Mouse (Mus musculus): ENCODE measurements around the gene Htr2b. TPM values are rescaled to one million over a fixed set of nuclear protein-coding genes. Genes with fewer than 3 reads are reported as not detected.

The Htr2b gene
- total and polyA plus RNA-seq, 3 experiments, result 0.47 TPM; not detected in 2

GRCm38 (mm10) chr1:86126036-86126435 lies 14.3 kb upstream of the Htr2b start:
- dilution Hi-C loops (cut with MboI; ENCODE audit: extremely low pct_ligation_motif_present, extremely low pct_unique_long_range_greater_than_20kb, low sequenced_read_pairs) (no loop called here), in situ Hi-C loops (cut with MboI; ENCODE audit: low pct_ligation_motif_present, low pct_unique_long_range_greater_than_20kb, low sequenced_read_pairs) (no loop called here)
- no peaks in the 10 kb centered on the region for H3K4me1 ChIP-seq (ENCODE audit: control insufficient read depth in 1 of 2, insufficient read depth in 2 of 2)
- no peaks in the 10 kb centered on the region for H3K27me3 ChIP-seq (replicated peaks)
- no peak for DNase-seq (ENCODE audit: extremely low read depth)
- H3K4me3 ChIP-seq (replicated peaks in 1 of 3; ENCODE audit: low read depth in 2 of 3, low read length in 2 of 3, poor library complexity in 1 of 3), result no peak overlapping the region
- no peak overlapping the region for H3K9ac ChIP-seq (ENCODE audit: insufficient read depth, low read depth)
- H3K4me2 ChIP-seq (ENCODE audit: insufficient read depth, low read depth, poor library complexity, severe bottlenecking), result no peak overlapping the region
- H3K79me2 ChIP-seq (replicated peaks; ENCODE audit: control insufficient read depth, extremely low read depth, insufficient read depth, poor library complexity, severe bottlenecking), result no peaks in the 10 kb centered on the region
- no peak overlapping the region; the same call in 1 of the 2 replicates for H3K27ac ChIP-seq (ENCODE audit: insufficient read depth, low read depth)
- no peak for TF ChIP-seq IRF4 (IDR thresholded peaks at IDR 0.05; ENCODE audit: low read depth, low read length)
- no peak for TF ChIP-seq SIN3A (IDR thresholded peaks at IDR 0.05; ENCODE audit: low read length)
- no peak for TF ChIP-seq ELF1 (IDR thresholded peaks at IDR 0.05; ENCODE audit: low read depth, low read length)
- no peak for TF ChIP-seq GABPA (IDR thresholded peaks at IDR 0.05; ENCODE audit: insufficient replicate concordance, low read depth, low read length)
- TF ChIP-seq ZC3H11A (IDR thresholded peaks at IDR 0.05; ENCODE audit: low read depth, low read length), result no peak
- no peak for TF ChIP-seq CTCF (conservative IDR thresholded peaks at IDR 0.05 in 1 of 2, IDR thresholded peaks at IDR 0.05 in 1 of 2; ENCODE audit: low read depth in 2 of 2, low read length in 2 of 2)
- no peak for TF ChIP-seq MAX (IDR thresholded peaks at IDR 0.05; ENCODE audit: low read length)
- no peak for TF ChIP-seq EP300 (IDR thresholded peaks at IDR 0.05; ENCODE audit: low read length)
- no peak for TF ChIP-seq HCFC1 (IDR thresholded peaks at IDR 0.05; ENCODE audit: low read depth, low read length)
- TF ChIP-seq JUN (IDR thresholded peaks at IDR 0.05; ENCODE audit: insufficient read depth, low read depth, low read length), result no peak
- no peak for TF ChIP-seq ETS1 (conservative IDR thresholded peaks at IDR 0.05; ENCODE audit: low read depth, low read length)
- no peak for TF ChIP-seq MXI1 (IDR thresholded peaks at IDR 0.05; ENCODE audit: low read depth, low read length)
- no peak for TF ChIP-seq NELFE (IDR thresholded peaks at IDR 0.05; ENCODE audit: low read depth, low read length)
- TF ChIP-seq TCF12 (IDR thresholded peaks at IDR 0.05; ENCODE audit: low read depth, low read length), result no peak
- no peak for TF ChIP-seq TBP (conservative IDR thresholded peaks at IDR 0.05; ENCODE audit: low read depth, low read length)
- TF ChIP-seq NRF1 (IDR thresholded peaks at IDR 0.05; ENCODE audit: low read depth, low read length), result no peak
- TF ChIP-seq PAX5 (IDR thresholded peaks at IDR 0.05; ENCODE audit: low read length), result no peak
- no peak for TF ChIP-seq ZKSCAN1 (IDR thresholded peaks at IDR 0.05; ENCODE audit: borderline replicate concordance, low read depth, low read length)
- no peak for TF ChIP-seq SMC3 (IDR thresholded peaks at IDR 0.05; ENCODE audit: low read depth, low read length)
- TF ChIP-seq MYC (IDR thresholded peaks at IDR 0.05; ENCODE audit: low read depth, low read length), result no peak
- no peaks in the 10 kb centered on the region for H3K9me3 ChIP-seq (replicated peaks; ENCODE audit: low read length)
- H3K36me3 ChIP-seq (replicated peaks in 1 of 2; ENCODE audit: control insufficient read depth in 1 of 2, insufficient read depth in 1 of 2, low read length in 1 of 2), result peaks cover 51 to 88% of the 10 kb centered on the region in 2 experiments

GRCm38 (mm10) chr1:86119549-86119948 lies 7.8 kb upstream of the Htr2b start:
- peaks cover 39 to 84% of the 10 kb centered on the region in 2 experiments for H3K36me3 ChIP-seq (replicated peaks in 1 of 2; ENCODE audit: control insufficient read depth in 1 of 2, insufficient read depth in 1 of 2, low read length in 1 of 2)
- dilution Hi-C loops (cut with MboI; ENCODE audit: extremely low pct_ligation_motif_present, extremely low pct_unique_long_range_greater_than_20kb, low sequenced_read_pairs) (no loop called here), in situ Hi-C loops (cut with MboI; ENCODE audit: low pct_ligation_motif_present, low pct_unique_long_range_greater_than_20kb, low sequenced_read_pairs) (no loop called here)
- TF ChIP-seq RCOR1 (conservative IDR thresholded peaks at IDR 0.05; ENCODE audit: low read depth, low read length) (no peak), ZC3H11A (IDR thresholded peaks at IDR 0.05; ENCODE audit: low read depth, low read length) (no peak), TBP (conservative IDR thresholded peaks at IDR 0.05; ENCODE audit: low read depth, low read length) (no peak), ZMIZ1 (IDR thresholded peaks at IDR 0.05; ENCODE audit: low read depth, low read length) (no peak), POLR2AphosphoS2 (IDR thresholded peaks at IDR 0.05; ENCODE audit: low read depth, low read length) (no peak), MXI1 (IDR thresholded peaks at IDR 0.05; ENCODE audit: low read depth, low read length) (no peak), MAZ (IDR thresholded peaks at IDR 0.05; ENCODE audit: low read depth, low read length) (no peak), GABPA (IDR thresholded peaks at IDR 0.05; ENCODE audit: insufficient replicate concordance, low read depth, low read length) (no peak), E2F4 (IDR thresholded peaks at IDR 0.05; ENCODE audit: insufficient replicate concordance, low read depth, low read length) (no peak)
- H3K4me3 ChIP-seq (replicated peaks in 1 of 3; ENCODE audit: low read depth in 2 of 3, low read length in 2 of 3, poor library complexity in 1 of 3), result no peak overlapping the region
- no peak overlapping the region for H3K9ac ChIP-seq (ENCODE audit: insufficient read depth, low read depth)
- H3K27me3 ChIP-seq (replicated peaks), result no peaks in the 10 kb centered on the region
- H3K27ac ChIP-seq (ENCODE audit: insufficient read depth, low read depth), result no peak overlapping the region
- no peak overlapping the region for H3K4me2 ChIP-seq (ENCODE audit: insufficient read depth, low read depth, poor library complexity, severe bottlenecking)
- no peaks in the 10 kb centered on the region for H3K79me2 ChIP-seq (replicated peaks; ENCODE audit: control insufficient read depth, extremely low read depth, insufficient read depth, poor library complexity, severe bottlenecking)
- no peaks in the 10 kb centered on the region for H3K4me1 ChIP-seq (ENCODE audit: control insufficient read depth in 1 of 2, insufficient read depth in 2 of 2)
- no peak for DNase-seq (ENCODE audit: extremely low read depth)
- no peaks in the 10 kb centered on the region for H3K9me3 ChIP-seq (replicated peaks; ENCODE audit: low read length)
